Mouse (Mus musculus) kidney, embryonic 14.5 days (tissue): ENCODE results near the gene Ostm1. TPM values are rescaled to one million over a fixed set of nuclear protein-coding genes. Genes with fewer than 3 reads are reported as not detected.

Source experiments
- ATAC-seq: fragments of 200-750 bp; cut with Nextera tagmentation; 2 replicates; pipeline ENCODE4 v1.8.0; 2017; ENCODE audit warnings: moderate number of reproducible peaks, mild to moderate bottlenecking, moderate TSS enrichment, moderate library complexity; ENCODE audit not compliant: low FRiP score, low TSS enrichment
- H3K27ac ChIP-seq: fragments of 300-500 bp; sonication (generic); 2 replicates; pipeline ENCODE4 v1.5.1; 2014; ENCODE audit warnings: low read depth, mild to moderate bottlenecking, low read length, moderate library complexity, mixed read lengths
- H3K27me3 ChIP-seq: fragments of 300-500 bp; sonication (generic); 2 replicates; pipeline ENCODE4 v1.6.1; 2014; ENCODE audit warnings: mild to moderate bottlenecking, low read length; ENCODE audit not compliant: control insufficient read depth, insufficient read depth
- H3K36me3 ChIP-seq: fragments of 300-500 bp; sonication (generic); 2 replicates; pipeline ENCODE4 v1.6.1; 2014; ENCODE audit warnings: low read length, mixed read lengths; ENCODE audit not compliant: control insufficient read depth, insufficient read depth
- H3K4me1 ChIP-seq: fragments of 300-500 bp; sonication (generic); 2 replicates; pipeline ENCODE4 v1.6.1; 2014; ENCODE audit warnings: low read length, mixed read lengths; ENCODE audit not compliant: control insufficient read depth, insufficient read depth
- H3K4me2 ChIP-seq: fragments of 300-500 bp; sonication (generic); replicated peaks from 2 replicates; pipeline ENCODE4 v1.6.1; 2014; ENCODE audit warnings: low read depth, mild to moderate bottlenecking, low read length
- H3K4me3 ChIP-seq: fragments of 300-500 bp; sonication (generic); 2 replicates; pipeline ENCODE4 v1.5.1; 2014; ENCODE audit warnings: mild to moderate bottlenecking, low read length
- H3K9ac ChIP-seq: fragments of 300-500 bp; sonication (generic); 2 replicates; pipeline ENCODE4 v1.6.1; 2014; ENCODE audit warnings: low read depth, mild to moderate bottlenecking, low read length, moderate library complexity
- H3K9me3 ChIP-seq: fragments of 300-500 bp; sonication (generic); 2 replicates; pipeline ENCODE4 v1.6.1; 2016; ENCODE audit warnings: low read length; ENCODE audit not compliant: control insufficient read depth
- WGBS: fragments of 180-500 bp; shearing (Covaris S2); extraction: QIAGEN DNeasy Blood & Tissue Kit; methylation state at CpG from one replicate; pipeline ENCODE4 v1.1.7; 2014; 5-methylcytosine and 5-hydroxymethylcytosine counted together
- polyA plus RNA-seq: library from polyadenylated mRNA; unstranded; fragments of >200 nt; fragmentation: Nextera tagmentation; extraction: Ambion mirVana; gene quantifications from 2 replicates; pipeline ENCODE4 v1.2.1, GENCODE M21; 2014

Ostm1 gene
- polyA plus RNA-seq, 1 experiment from 2014 or later = 12.9 TPM

DNA sequence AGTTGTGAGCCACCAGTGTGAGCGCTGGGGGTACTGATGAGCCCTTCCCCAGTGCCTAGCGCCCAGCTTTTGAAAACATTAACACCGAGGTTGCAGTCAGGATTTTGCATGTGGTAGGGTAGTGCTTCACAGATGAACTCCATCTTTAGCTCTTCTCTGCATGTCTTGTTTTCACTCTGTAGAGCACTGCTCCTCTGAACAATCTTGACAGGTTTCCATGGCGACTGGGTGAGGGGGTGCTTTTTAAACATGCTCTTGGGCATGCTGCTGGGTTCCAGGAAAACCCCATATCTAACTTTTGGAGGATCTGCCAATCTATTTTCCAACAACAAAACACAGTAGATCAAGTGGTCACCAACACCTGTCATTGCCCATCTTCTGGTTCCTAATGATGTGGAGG lies 23.1 kb downstream of the Ostm1 start:
- H3K27me3 ChIP-seq = peaks cover 25% of the 10 kb centered on the region
- H3K9ac ChIP-seq = no peak overlapping the region
- H3K4me2 ChIP-seq = no peak overlapping the region
- H3K9me3 ChIP-seq = peaks cover 10% of the 10 kb centered on the region; the same call in 1 of the 2 replicates
- H3K27ac ChIP-seq = no peak overlapping the region
- ATAC-seq = no peak
- H3K4me1 ChIP-seq = no peaks in the 10 kb centered on the region
- H3K4me3 ChIP-seq = no peak overlapping the region
- H3K36me3 ChIP-seq = no peaks in the 10 kb centered on the region
- WGBS = 80% methylated on average over 4 of the region's 4 CpGs

DNA sequence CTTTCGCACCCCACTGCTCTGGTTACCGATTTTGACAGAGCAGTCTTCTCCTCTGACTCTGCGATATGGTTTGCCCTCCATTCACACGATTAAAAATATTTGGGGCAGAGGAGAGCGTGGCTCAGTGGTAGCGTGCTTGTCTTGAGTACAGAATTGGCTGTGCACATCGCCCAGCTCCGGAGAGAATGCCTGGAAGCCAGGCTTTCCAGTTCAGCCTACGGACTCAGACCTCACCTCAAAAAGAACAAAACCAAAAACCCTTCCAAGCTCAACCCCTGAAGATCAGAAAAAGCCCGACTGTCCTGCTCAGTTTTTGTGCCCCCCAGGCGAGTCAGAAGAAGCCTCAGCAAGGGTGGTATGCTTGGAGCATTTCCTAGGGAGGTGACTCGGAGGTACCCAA lies 29.5 kb downstream of the Ostm1 start:
- ATAC-seq = no peak
- no peak overlapping the region for H3K4me2 ChIP-seq

DNA sequence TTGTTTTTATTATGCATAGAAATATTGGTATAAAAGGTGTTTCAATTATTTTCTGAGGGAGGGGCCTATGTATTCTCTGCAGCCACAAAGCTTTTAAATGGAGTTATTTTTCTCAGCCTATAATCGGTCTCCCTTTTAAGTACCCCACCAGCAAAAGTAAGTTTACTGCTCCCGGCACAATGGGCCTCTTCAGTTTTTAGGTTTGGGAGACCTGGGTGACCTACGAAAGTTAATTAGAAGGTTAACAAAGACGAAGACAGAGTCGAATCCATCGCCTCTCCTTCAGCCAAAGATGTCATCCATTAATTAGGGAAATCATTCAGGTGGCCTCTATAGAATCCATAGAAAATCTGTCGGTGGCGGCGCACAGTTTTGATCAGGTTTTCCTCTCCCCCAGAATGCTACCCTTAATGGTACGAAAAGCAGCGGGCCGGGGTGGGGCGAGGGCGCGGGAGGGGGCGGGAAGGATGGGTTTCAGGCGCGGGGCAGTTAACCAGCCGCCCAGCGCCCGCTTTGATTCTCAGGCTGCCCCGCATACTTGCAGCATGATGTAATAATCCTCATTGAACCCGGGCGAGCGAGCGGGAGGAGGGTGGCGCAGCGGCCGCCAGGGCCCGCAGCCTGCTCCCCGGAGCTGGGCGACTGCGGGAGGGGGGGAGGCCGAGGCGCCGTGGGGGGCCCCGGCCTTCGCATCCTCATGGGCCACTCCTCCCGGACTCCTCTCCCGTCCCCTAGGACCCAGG lies 30.2 kb downstream of the Ostm1 start:
- H3K27ac ChIP-seq = no peak overlapping the region
- under 1% methylated on average over 38 of the region's 40 CpGs for WGBS
- no peak overlapping the region for H3K9ac ChIP-seq
- H3K4me3 ChIP-seq = peak overlapping the region; percentile 33
- no peaks in the 10 kb centered on the region for H3K4me1 ChIP-seq
- H3K4me2 ChIP-seq = peak overlapping the region; percentile 49
- 0 out of 2 replicates have a peak, but pooled peaks cover 3% of the 10 kb centered on the region for H3K9me3 ChIP-seq
- H3K36me3 ChIP-seq = no peaks in the 10 kb centered on the region
- peak; percentile 52; the same call in 1 of the 2 replicates for ATAC-seq
- peaks cover 84% of the 10 kb centered on the region for H3K27me3 ChIP-seq

More for the DNA sequence above, 29.5 kb downstream of the Ostm1 start:
- peaks cover 82% of the 10 kb centered on the region for H3K27me3 ChIP-seq
- H3K9me3 ChIP-seq = 0 out of 2 replicates have a peak, but pooled peaks cover 3% of the 10 kb centered on the region
- no peak overlapping the region for H3K9ac ChIP-seq
- 6% methylated on average over 12 of the region's 12 CpGs for WGBS
- H3K4me1 ChIP-seq = no peaks in the 10 kb centered on the region
- no peak overlapping the region for H3K27ac ChIP-seq
- H3K4me3 ChIP-seq = no peak overlapping the region
- H3K36me3 ChIP-seq = no peaks in the 10 kb centered on the region

GRCm38 (mm10) chr10:42614766-42615165 lies 31.1 kb downstream of the Ostm1 start:
- Histone ChIP-seq H3K4me1 (no peaks in the 10 kb centered on the region), H3K27ac (no peak overlapping the region), H3K9ac (no peak overlapping the region), H3K9me3 (0 out of 2 replicates have a peak, but pooled peaks cover 3% of the 10 kb centered on the region), H3K4me2 (no peak overlapping the region), H3K36me3 (no peaks in the 10 kb centered on the region), H3K4me3 (no peak overlapping the region), H3K27me3 (peaks cover 84% of the 10 kb centered on the region)
- ATAC-seq = no peak
- 6% methylated on average over 9 of the region's 9 CpGs for WGBS

- WGBS = 31% methylated on average over 2 of the region's 2 CpGs
- ATAC-seq = no peak
- Histone ChIP-seq H3K36me3 (no peaks in the 10 kb centered on the region), H3K9me3 (no peaks in the 10 kb centered on the region), H3K4me3 (no peak overlapping the region), H3K9ac (no peak overlapping the region), H3K4me1 (no peaks in the 10 kb centered on the region), H3K4me2 (no peak overlapping the region), H3K27me3 (peaks cover 70% of the 10 kb centered on the region), H3K27ac (no peak overlapping the region)
Observed at GRCm38 (mm10) chr10:42618291-42618690, 34.7 kb downstream of the Ostm1 start.

GRCm38 (mm10) chr10:42625907-42626306 lies 42.3 kb downstream of the Ostm1 start:
- H3K27ac ChIP-seq = no peak overlapping the region
- no peak overlapping the region for H3K9ac ChIP-seq
- no peak overlapping the region for H3K4me3 ChIP-seq
- WGBS = 78% methylated on average over 2 of the region's 2 CpGs
- no peak overlapping the region for H3K4me2 ChIP-seq
- H3K27me3 ChIP-seq = peaks cover 53% of the 10 kb centered on the region
- H3K9me3 ChIP-seq = no peaks in the 10 kb centered on the region
- H3K4me1 ChIP-seq = no peaks in the 10 kb centered on the region
- no peak for ATAC-seq
- H3K36me3 ChIP-seq = no peaks in the 10 kb centered on the region

GRCm38 (mm10) chr10:42630596-42631355 lies 47.2 kb downstream of the Ostm1 start:
- no peak overlapping the region for H3K9ac ChIP-seq
- H3K4me1 ChIP-seq = peaks cover 2% of the 10 kb centered on the region; the same call in 1 of the 2 replicates
- no peak overlapping the region for H3K27ac ChIP-seq
- H3K4me2 ChIP-seq = no peak overlapping the region
- H3K9me3 ChIP-seq = no peaks in the 10 kb centered on the region
- H3K4me3 ChIP-seq = no peak overlapping the region
- 2% methylated on average over 19 of the region's 19 CpGs for WGBS
- H3K36me3 ChIP-seq = no peaks in the 10 kb centered on the region
- peaks cover 91% of the 10 kb centered on the region for H3K27me3 ChIP-seq
- no peak for ATAC-seq

- H3K9ac ChIP-seq = no peak overlapping the region
- peaks cover 11% of the 10 kb centered on the region; the same call in 1 of the 2 replicates for H3K4me1 ChIP-seq
- H3K4me2 ChIP-seq = no peak overlapping the region
- ATAC-seq = no peak
- H3K27me3 ChIP-seq = peaks cover 95% of the 10 kb centered on the region
- under 1% methylated on average over 42 of the region's 42 CpGs for WGBS
- no peaks in the 10 kb centered on the region for H3K36me3 ChIP-seq
- no peak overlapping the region for H3K27ac ChIP-seq
- H3K9me3 ChIP-seq = no peaks in the 10 kb centered on the region
- peak overlapping the region; percentile 15 for H3K4me3 ChIP-seq
Observed at GRCm38 (mm10) chr10:42631754-42632452, 48.3 kb downstream of the Ostm1 start.
